Mouse (Mus musculus): ENCODE measurements around the gene Mlst8. TPM values are rescaled to one million over a fixed set of nuclear protein-coding genes. Genes with fewer than 3 reads are reported as not detected.
"Not testable (repeated sequence)": the region's sequence is repeated elsewhere in the genome, so short reads cannot be mapped to it uniquely, and the experiment has no call there.

The Mlst8 gene
- polyA plus RNA-seq, 1 experiment from 2014 or later, result 33.1 TPM

DNA sequence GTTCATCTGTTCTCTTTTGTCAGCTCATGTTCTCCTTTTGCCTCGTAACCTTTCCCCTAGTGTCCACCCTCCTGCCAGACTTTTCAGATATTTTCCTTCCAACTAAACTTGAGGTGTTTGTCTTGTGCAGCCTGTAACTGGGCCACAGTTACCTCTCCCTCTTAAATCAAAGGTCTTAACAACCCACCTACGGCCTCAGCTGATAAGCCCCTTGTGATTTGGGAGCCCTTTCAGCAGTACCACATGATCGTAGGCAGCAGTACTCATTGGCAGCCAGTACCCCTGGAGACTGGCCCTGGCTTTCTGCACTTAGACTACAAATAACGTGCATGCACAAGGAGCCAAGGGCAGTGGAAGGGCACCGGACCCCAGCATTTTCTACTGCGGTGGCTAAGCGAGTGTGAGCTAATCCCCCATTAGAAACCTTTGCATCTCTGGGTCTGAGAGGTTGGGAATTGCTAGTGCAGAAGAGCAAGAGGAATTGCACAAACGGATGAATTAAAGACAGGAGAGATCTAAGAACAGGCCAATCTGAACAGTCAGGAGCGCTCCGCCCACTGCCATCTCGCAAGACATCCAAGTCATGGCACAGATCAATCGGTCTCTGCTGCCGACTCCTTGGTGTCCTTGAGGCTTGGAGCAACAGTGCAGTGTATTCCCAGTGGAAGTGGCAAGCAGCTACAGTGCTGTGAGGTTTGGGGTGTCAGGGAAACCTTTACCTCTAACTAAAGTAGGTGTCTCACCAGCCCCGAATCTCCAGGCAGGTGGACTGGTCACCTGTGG lies 49.5 kb downstream of the Mlst8 start:
- peaks cover 13% of the 10 kb centered on the region for H3K36me3 ChIP-seq
- 80% methylated on average over 14 of the region's 14 CpGs for WGBS
- no peak overlapping the region for H3K4me3 ChIP-seq (replicated peaks)
- ATAC-seq (ENCODE audit: low FRiP score), result no peak
- H3K4me1 ChIP-seq, result peaks cover 28% of the 10 kb centered on the region
- H3K4me2 ChIP-seq, result no peak overlapping the region
- no peaks in the 10 kb centered on the region for H3K27me3 ChIP-seq (replicated peaks)
- H3K9ac ChIP-seq (replicated peaks), result no peak overlapping the region
- no peaks in the 10 kb centered on the region for H3K9me3 ChIP-seq (replicated peaks)
- H3K27ac ChIP-seq (replicated peaks), result no peak overlapping the region

DNA sequence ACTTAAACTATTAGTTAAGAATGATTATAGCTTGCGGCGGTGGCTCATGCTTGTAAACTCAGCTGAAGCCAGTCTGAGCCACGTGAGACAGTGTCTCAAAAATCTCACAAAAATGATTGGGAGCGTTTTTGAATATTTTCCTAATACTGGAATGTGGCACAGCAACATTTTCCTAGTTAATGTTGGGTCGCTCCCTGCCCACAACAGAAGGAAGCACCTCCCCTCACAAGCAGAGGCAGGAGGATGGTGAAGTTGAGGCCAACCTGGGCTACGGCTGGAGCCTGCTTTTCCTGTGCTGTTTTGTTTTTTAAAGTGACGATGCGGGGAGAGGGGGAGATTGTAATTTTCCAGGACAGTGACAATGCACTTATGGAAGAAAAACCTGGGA lies 51.7 kb downstream of the Mlst8 start:
- WGBS, result 4% methylated on average over 8 of the region's 8 CpGs
- Histone ChIP-seq H3K27ac (replicated peaks) (peak overlapping the region; percentile 97), H3K9ac (replicated peaks) (peak overlapping the region; percentile 87), H3K4me1 (peaks cover 28% of the 10 kb centered on the region), H3K9me3 (replicated peaks) (no peaks in the 10 kb centered on the region), H3K27me3 (replicated peaks) (no peaks in the 10 kb centered on the region), H3K36me3 (peaks cover 29% of the 10 kb centered on the region), H3K4me2 (peak overlapping the region; percentile 58), H3K4me3 (replicated peaks) (peak overlapping the region; percentile 69)
- ATAC-seq (ENCODE audit: low FRiP score), result no peak

DNA sequence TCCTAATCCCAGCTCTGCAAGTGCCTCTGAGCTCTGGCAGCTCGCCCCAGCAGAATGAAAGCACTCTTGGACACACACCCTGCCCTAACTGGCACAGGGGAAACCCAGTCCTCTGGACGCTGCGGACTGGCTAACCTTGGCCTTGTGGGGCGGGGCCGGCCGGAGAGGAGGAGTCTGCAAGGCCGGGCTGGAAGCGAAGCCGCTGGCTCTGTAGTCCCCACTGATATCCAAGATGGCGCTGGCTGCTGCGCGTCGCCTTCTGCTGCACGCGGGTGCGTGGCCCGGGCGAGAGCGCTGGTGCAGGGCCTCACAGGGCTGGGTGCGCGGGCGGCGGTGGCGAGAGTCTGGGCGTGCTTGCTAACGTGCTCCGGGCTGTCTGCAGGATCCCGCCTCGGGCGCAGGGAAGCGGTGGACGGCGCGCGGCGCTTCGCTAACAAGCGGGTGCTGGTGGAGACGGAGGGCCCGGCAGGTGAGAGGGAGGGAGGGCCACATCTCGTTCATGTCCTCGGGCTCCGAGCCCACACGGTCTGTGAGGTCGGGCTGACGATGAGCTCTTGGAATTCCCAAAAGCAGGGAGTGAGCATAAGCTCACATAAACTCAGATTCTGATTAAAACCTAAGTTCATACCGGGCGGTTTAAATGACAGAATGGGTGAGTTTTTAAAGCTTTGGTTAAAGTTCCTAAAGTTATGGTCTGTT lies 52.3 kb downstream of the Mlst8 start, which contains the start of gene Eci1:
Eci1 (plus strand) TSS at position 171 of the 699 bp plus-strand sequence.
- ATAC-seq (ENCODE audit: low FRiP score), result peak; percentile 95
- peak within 1 kb of the TSS; percentile 87 for H3K9ac ChIP-seq (replicated peaks)
- no peaks in the 10 kb centered on the region for H3K27me3 ChIP-seq (replicated peaks)
- peak within 1 kb of the TSS; percentile 69 for H3K4me3 ChIP-seq (replicated peaks)
- no peaks in the 10 kb centered on the region for H3K9me3 ChIP-seq (replicated peaks)
- peak within 1 kb of the TSS; percentile 58 for H3K4me2 ChIP-seq
- H3K4me1 ChIP-seq, result peaks cover 28% of the 10 kb centered on the region
- peaks cover 35% of the 10 kb centered on the region for H3K36me3 ChIP-seq
- H3K27ac ChIP-seq (replicated peaks), result peak within 1 kb of the TSS; percentile 97
- under 1% methylated on average over 48 of the region's 48 CpGs for WGBS

DNA sequence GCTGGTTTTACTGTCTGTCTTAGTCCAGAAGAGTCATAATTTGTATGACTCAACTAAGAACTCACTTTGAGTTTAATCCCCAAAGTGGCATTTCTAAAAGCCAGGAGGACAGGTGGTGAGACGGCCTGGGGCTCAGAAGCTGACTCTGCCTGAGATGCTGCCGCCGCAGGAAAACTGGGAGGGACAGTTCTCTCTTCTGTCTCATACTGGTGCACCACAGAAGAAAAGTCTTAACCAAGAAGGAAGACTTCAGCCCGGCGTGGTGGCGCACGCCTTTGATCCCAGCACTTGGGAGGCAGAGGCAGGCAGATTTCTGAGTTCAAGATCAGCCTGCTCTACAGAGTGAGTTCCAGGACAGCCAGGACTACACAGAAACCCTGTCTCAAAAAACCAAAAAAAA lies 53.0 kb downstream of the Mlst8 start:
- Histone ChIP-seq H3K4me3 (replicated peaks) (peak overlapping the region; percentile 69; the same call in 1 of the 2 replicates), H3K36me3 (peaks cover 42% of the 10 kb centered on the region), H3K27ac (replicated peaks) (peak overlapping the region; percentile 97), H3K27me3 (replicated peaks) (no peaks in the 10 kb centered on the region), H3K4me2 (peak overlapping the region; percentile 58), H3K9ac (replicated peaks) (no peak overlapping the region), H3K4me1 (peaks cover 28% of the 10 kb centered on the region), H3K9me3 (replicated peaks) (no peaks in the 10 kb centered on the region)
- no peak; the same call in 1 of the 2 replicates for ATAC-seq (ENCODE audit: low FRiP score)
- WGBS, result 72% methylated on average over 7 of the region's 7 CpGs

DNA sequence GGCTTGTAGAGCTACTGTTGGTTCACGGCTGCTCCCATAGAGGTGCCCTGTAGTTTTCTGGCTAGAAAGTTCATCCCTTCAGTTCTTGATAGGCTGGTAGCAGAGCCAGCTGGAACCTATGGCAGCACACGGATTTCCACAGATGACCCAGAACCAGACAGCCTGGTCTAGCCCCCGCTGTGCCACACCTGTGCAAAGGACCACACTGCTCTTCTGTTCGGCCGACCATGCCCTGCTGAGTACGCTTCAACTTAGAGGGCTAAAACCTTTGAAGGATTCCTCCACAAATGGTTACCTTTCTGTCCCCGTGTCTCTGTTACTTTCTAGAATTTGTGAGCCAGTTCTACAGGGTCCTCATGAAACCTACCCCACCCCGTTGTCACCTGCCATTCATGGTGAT lies 53.6 kb downstream of the Mlst8 start:
- H3K4me3 ChIP-seq (replicated peaks); H3K27ac ChIP-seq (replicated peaks); H3K9me3 ChIP-seq (replicated peaks); ATAC-seq (ENCODE audit: low FRiP score); H3K27me3 ChIP-seq (replicated peaks); H3K4me2 ChIP-seq; H3K9ac ChIP-seq (replicated peaks): not testable (repeated sequence)
- H3K36me3 ChIP-seq, result peaks cover 47% of the 10 kb centered on the region
- peaks cover 28% of the 10 kb centered on the region for H3K4me1 ChIP-seq
- WGBS, result 95% methylated on average over 6 of the region's 8 CpGs

DNA sequence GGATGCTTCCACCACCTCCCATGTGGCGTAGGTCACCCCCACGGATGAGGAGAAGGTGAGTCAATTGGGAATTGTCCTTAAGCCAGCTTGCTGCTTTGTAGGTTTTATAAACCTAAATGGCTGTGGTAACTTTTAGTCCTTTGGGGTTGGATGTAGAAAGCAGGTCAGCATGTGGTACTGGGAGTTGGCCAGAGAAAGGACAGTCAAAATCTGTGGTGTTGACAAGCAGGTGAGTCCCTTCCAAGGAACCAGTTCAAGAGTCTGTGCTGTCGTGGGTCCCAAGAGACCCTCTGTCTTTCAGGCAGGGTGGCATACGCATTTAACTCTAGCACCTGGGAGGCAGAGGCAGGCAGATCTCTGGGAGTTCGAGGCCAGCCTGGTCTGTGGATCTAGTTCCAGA lies 54.4 kb downstream of the Mlst8 start:
- H3K4me1 ChIP-seq, result peaks cover 23% of the 10 kb centered on the region
- no peaks in the 10 kb centered on the region for H3K27me3 ChIP-seq (replicated peaks)
- no peak overlapping the region for H3K27ac ChIP-seq (replicated peaks)
- ATAC-seq (ENCODE audit: low FRiP score), result no peak
- no peaks in the 10 kb centered on the region for H3K9me3 ChIP-seq (replicated peaks)
- no peak overlapping the region for H3K9ac ChIP-seq (replicated peaks)
- no peak overlapping the region for H3K4me3 ChIP-seq (replicated peaks)
- H3K36me3 ChIP-seq, result peaks cover 56% of the 10 kb centered on the region
- WGBS, result 97% methylated on average over 5 of the region's 5 CpGs
- H3K4me2 ChIP-seq, result no peak overlapping the region

Other genes with a start within 250 kb of the Mlst8 start
- gene Ccnf, start 227.6 kb downstream of the Mlst8 start, polyA plus RNA-seq (2015; fragmentation: Nextera tagmentation; extraction: Ambion mirVana), result 13.4 and 26.3 TPM in 2 replicates
- gene Abca17, start 128.0 kb downstream of the Mlst8 start, polyA plus RNA-seq (2015; fragmentation: Nextera tagmentation; extraction: Ambion mirVana), result 0.70 and 1.3 TPM in 2 replicates
- 25.5 and 29.4 TPM in 2 replicates for gene Abca3, start 127.1 kb downstream of the Mlst8 start, polyA plus RNA-seq (2015; fragmentation: Nextera tagmentation; extraction: Ambion mirVana)
- gene Rnps1, start 64.5 kb downstream of the Mlst8 start, polyA plus RNA-seq (2015; fragmentation: Nextera tagmentation; extraction: Ambion mirVana), result 289 and 293 TPM in 2 replicates
- 51.5 and 58.8 TPM in 2 replicates for gene Eci1, start 52.4 kb downstream of the Mlst8 start, polyA plus RNA-seq (2015; fragmentation: Nextera tagmentation; extraction: Ambion mirVana)
- gene Dnase1l2, start 36.0 kb downstream of the Mlst8 start, polyA plus RNA-seq (2015; fragmentation: Nextera tagmentation; extraction: Ambion mirVana), result 5.4 and 8.7 TPM in 2 replicates
- gene E4f1, start 8.8 kb downstream of the Mlst8 start, polyA plus RNA-seq (2015; fragmentation: Nextera tagmentation; extraction: Ambion mirVana), result 46.3 and 49.5 TPM in 2 replicates
- gene Pgp, start 8.7 kb downstream of the Mlst8 start, polyA plus RNA-seq (2015; fragmentation: Nextera tagmentation; extraction: Ambion mirVana), result 76.1 and 79.7 TPM in 2 replicates
- gene Bricd5, start 5.2 kb downstream of the Mlst8 start, polyA plus RNA-seq (2015; fragmentation: Nextera tagmentation; extraction: Ambion mirVana), result 0.73 TPM in 1 of 2 replicates, not detected in the other
- 42.7 and 53.4 TPM in 2 replicates for gene Caskin1, start 9.5 kb upstream of the Mlst8 start, polyA plus RNA-seq (2015; fragmentation: Nextera tagmentation; extraction: Ambion mirVana)
- gene Traf7, start 48.9 kb upstream of the Mlst8 start, polyA plus RNA-seq (2015; fragmentation: Nextera tagmentation; extraction: Ambion mirVana), result 83.2 and 89.4 TPM in 2 replicates
- 6.1 and 9.1 TPM in 2 replicates for gene Rab26, start 55.1 kb upstream of the Mlst8 start, polyA plus RNA-seq (2015; fragmentation: Nextera tagmentation; extraction: Ambion mirVana)
- 31.2 and 31.7 TPM in 2 replicates for gene Pkd1, start 70.8 kb upstream of the Mlst8 start, polyA plus RNA-seq (2015; fragmentation: Nextera tagmentation; extraction: Ambion mirVana)
- gene Tsc2, start 153.6 kb upstream of the Mlst8 start, polyA plus RNA-seq (2015; fragmentation: Nextera tagmentation; extraction: Ambion mirVana), result 60.6 and 68.8 TPM in 2 replicates
- gene Nthl1, start 153.6 kb upstream of the Mlst8 start, polyA plus RNA-seq (2015; fragmentation: Nextera tagmentation; extraction: Ambion mirVana), result 8.3 and 10.0 TPM in 2 replicates
- 60.2 and 65.7 TPM in 2 replicates for gene Slc9a3r2, start 171.2 kb upstream of the Mlst8 start, polyA plus RNA-seq (2015; fragmentation: Nextera tagmentation; extraction: Ambion mirVana)
- 0.42 and 0.51 TPM in 2 replicates for gene Npw, start 179.4 kb upstream of the Mlst8 start, polyA plus RNA-seq (2015; fragmentation: Nextera tagmentation; extraction: Ambion mirVana)
- 19.2 and 20.5 TPM in 2 replicates for gene Zfp598, start 190.6 kb upstream of the Mlst8 start, polyA plus RNA-seq (2015; fragmentation: Nextera tagmentation; extraction: Ambion mirVana)
- gene Syngr3, start 210.9 kb upstream of the Mlst8 start, polyA plus RNA-seq (2015; fragmentation: Nextera tagmentation; extraction: Ambion mirVana), result 214 and 242 TPM in 2 replicates
- 36.5 and 37.9 TPM in 2 replicates for gene Gfer, start 217.1 kb upstream of the Mlst8 start, polyA plus RNA-seq (2015; fragmentation: Nextera tagmentation; extraction: Ambion mirVana)
- gene Noxo1, start 217.2 kb upstream of the Mlst8 start, polyA plus RNA-seq (2015; fragmentation: Nextera tagmentation; extraction: Ambion mirVana), result 1.9 and 3.9 TPM in 2 replicates
- gene Tbl3, start 228.6 kb upstream of the Mlst8 start, polyA plus RNA-seq (2015; fragmentation: Nextera tagmentation; extraction: Ambion mirVana), result 55.6 and 66.5 TPM in 2 replicates
- 0.15 TPM in 1 of 2 replicates, not detected in the other for gene Rnf151, start 239.0 kb upstream of the Mlst8 start, polyA plus RNA-seq (2015; fragmentation: Nextera tagmentation; extraction: Ambion mirVana)
- gene Rps2, start 239.0 kb upstream of the Mlst8 start, polyA plus RNA-seq (2015; fragmentation: Nextera tagmentation; extraction: Ambion mirVana), result 729 and 914 TPM in 2 replicates
- gene Ndufb10, start 245.4 kb upstream of the Mlst8 start, polyA plus RNA-seq (2015; fragmentation: Nextera tagmentation; extraction: Ambion mirVana), result 302 and 304 TPM in 2 replicates
- 0.10 and 0.19 TPM in 2 replicates for gene Rpl3l, start 248.7 kb upstream of the Mlst8 start, polyA plus RNA-seq (2015; fragmentation: Nextera tagmentation; extraction: Ambion mirVana)